Mouse (Mus musculus) embryonic facial prominence, embryonic 11.5 days (tissue): Measurements from ENCODE around the gene Lrr1. TPM values are rescaled to one million over a fixed set of nuclear protein-coding genes. Genes with fewer than 3 reads are reported as not detected.

ENCODE experiments used
- ATAC-seq: fragments of 200-750 bp; cut with Nextera tagmentation; replicated peaks from 2 replicates; pipeline ENCODE4 v1.8.0; 2017; ENCODE audit warnings: low read depth; ENCODE audit not compliant: insufficient number of reproducible peaks, low FRiP score, low TSS enrichment
- DNase-seq: peaks from one replicate; pipeline ENCODE4 v3.0.0-alpha.2; 2015; ENCODE audit warnings: low spot score
- H3K27ac ChIP-seq: fragments of 300-500 bp; sonication (generic); replicated peaks from 2 replicates; pipeline ENCODE4 v1.5.1; 2014; ENCODE audit warnings: mild to moderate bottlenecking, low read depth, low read length, control low read depth
- H3K27me3 ChIP-seq: fragments of 300-500 bp; sonication (generic); 2 replicates; pipeline ENCODE4 v1.6.1; 2014; ENCODE audit warnings: mild to moderate bottlenecking, low read length, moderate library complexity, mixed read lengths; ENCODE audit not compliant: control insufficient read depth, insufficient read depth
- H3K36me3 ChIP-seq: fragments of 300-500 bp; sonication (generic); replicated peaks from 2 replicates; pipeline ENCODE4 v1.6.1; 2014; ENCODE audit warnings: low read depth, mild to moderate bottlenecking, low read length, moderate library complexity, mixed read lengths; ENCODE audit not compliant: control insufficient read depth, insufficient read depth
- H3K4me1 ChIP-seq: fragments of 300-500 bp; sonication (generic); 2 replicates; pipeline ENCODE4 v1.6.1; 2014; ENCODE audit warnings: low read length, mixed read lengths; ENCODE audit not compliant: control insufficient read depth, insufficient read depth
- H3K4me2 ChIP-seq: fragments of 300-500 bp; sonication (generic); 2 replicates; pipeline ENCODE4 v1.6.1; 2014; ENCODE audit warnings: low read depth, mild to moderate bottlenecking, control low read depth, low read length, moderate library complexity
- H3K4me3 ChIP-seq: fragments of 300-500 bp; sonication (generic); 2 replicates; pipeline ENCODE4 v1.5.1; 2014; ENCODE audit warnings: low read depth, low read length, control low read depth
- H3K9ac ChIP-seq: fragments of 300-500 bp; sonication (generic); replicated peaks from 2 replicates; pipeline ENCODE4 v1.6.1; 2014; ENCODE audit warnings: mild to moderate bottlenecking, control low read depth, low read length
- H3K9me3 ChIP-seq: fragments of 300-500 bp; sonication (generic); replicated peaks from 2 replicates; pipeline ENCODE4 v1.6.1; 2016; ENCODE audit warnings: mild to moderate bottlenecking, low read length, inconsistent platforms, mixed read lengths; ENCODE audit not compliant: control insufficient read depth
- WGBS: fragments of 180-500 bp; shearing (Covaris S2); extraction: QIAGEN DNeasy Blood & Tissue Kit; methylation state at CpG from one replicate; pipeline ENCODE4 v1.1.7; 2014; 5-methylcytosine and 5-hydroxymethylcytosine counted together
- polyA plus RNA-seq: library from polyadenylated mRNA; unstranded; fragments of >200 nt; fragmentation: Nextera tagmentation; extraction: Ambion mirVana; gene quantifications from 2 replicates; pipeline ENCODE4 v1.2.1, GENCODE M21; 2014

The Lrr1 gene
- 26.4 and 33.6 TPM in 2 replicates for polyA plus RNA-seq

GRCm38 (mm10) chr12:69168461-69169106 is at the start of gene Lrr1:
Gene Lrr1 (plus strand): TSS chr12:69168814.
- DNase-seq (peak; percentile 83), ATAC-seq (peak; percentile 93)
- peak within 1 kb of the TSS; percentile 79 for H3K4me2 ChIP-seq
- no peaks in the 10 kb centered on the region for H3K36me3 ChIP-seq
- H3K27ac ChIP-seq, result peak within 1 kb of the TSS; percentile 36
- no peaks in the 10 kb centered on the region for H3K4me1 ChIP-seq
- no peaks in the 10 kb centered on the region for H3K27me3 ChIP-seq
- peak within 1 kb of the TSS; percentile 79 for H3K4me3 ChIP-seq
- WGBS, result under 1% methylated on average over 40 of the region's 40 CpGs
- no peaks in the 10 kb centered on the region for H3K9me3 ChIP-seq
- H3K9ac ChIP-seq, result peak within 1 kb of the TSS; percentile 71

GRCm38 (mm10) chr12:69119908-69120307 is 48.7 kb upstream of the Lrr1 start:
- Histone ChIP-seq H3K27ac (no peak overlapping the region), H3K4me3 (no peak overlapping the region), H3K36me3 (no peaks in the 10 kb centered on the region), H3K9me3 (no peaks in the 10 kb centered on the region), H3K4me1 (no peaks in the 10 kb centered on the region), H3K27me3 (no peaks in the 10 kb centered on the region), H3K9ac (no peak overlapping the region), H3K4me2 (no peak overlapping the region)
- ATAC-seq, result no peak
- WGBS, result 85% methylated on average over 6 of the region's 6 CpGs
- no peak for DNase-seq

GRCm38 (mm10) chr12:69122801-69123200 is 45.8 kb upstream of the Lrr1 start:
- no peak for ATAC-seq
- Histone ChIP-seq H3K4me1 (no peaks in the 10 kb centered on the region), H3K9me3 (no peaks in the 10 kb centered on the region), H3K27ac (no peak overlapping the region), H3K4me3 (no peak overlapping the region), H3K9ac (no peak overlapping the region), H3K36me3 (no peaks in the 10 kb centered on the region), H3K27me3 (no peaks in the 10 kb centered on the region), H3K4me2 (no peak overlapping the region)
- WGBS, result 85% methylated on average over 11 of the region's 11 CpGs
- DNase-seq, result no peak

- no peak overlapping the region for H3K27ac ChIP-seq
- H3K4me1 ChIP-seq, result no peaks in the 10 kb centered on the region
- no peak overlapping the region for H3K4me2 ChIP-seq
- H3K27me3 ChIP-seq, result no peaks in the 10 kb centered on the region
- no peak for DNase-seq
- H3K9ac ChIP-seq, result no peak overlapping the region
- no peak overlapping the region for H3K4me3 ChIP-seq
- 90% methylated on average over 5 of the region's 5 CpGs for WGBS
- no peaks in the 10 kb centered on the region for H3K9me3 ChIP-seq
- no peaks in the 10 kb centered on the region for H3K36me3 ChIP-seq
- no peak for ATAC-seq
Measured at GRCm38 (mm10) chr12:69125066-69125465, 43.5 kb upstream of the Lrr1 start.

- no peak overlapping the region for H3K4me3 ChIP-seq
- H3K4me2 ChIP-seq, result no peak overlapping the region
- no peaks in the 10 kb centered on the region for H3K4me1 ChIP-seq
- no peaks in the 10 kb centered on the region for H3K9me3 ChIP-seq
- H3K36me3 ChIP-seq, result no peaks in the 10 kb centered on the region
- DNase-seq, result no peak
- no peaks in the 10 kb centered on the region for H3K27me3 ChIP-seq
- no peak overlapping the region for H3K9ac ChIP-seq
- H3K27ac ChIP-seq, result no peak overlapping the region
- 90% methylated on average over 5 of the region's 5 CpGs for WGBS
- ATAC-seq, result no peak
Measured at GRCm38 (mm10) chr12:69127170-69127569, 41.4 kb upstream of the Lrr1 start.

- Histone ChIP-seq H3K4me3 (no peak overlapping the region), H3K4me2 (no peak overlapping the region), H3K9ac (no peak overlapping the region), H3K27me3 (no peaks in the 10 kb centered on the region), H3K36me3 (no peaks in the 10 kb centered on the region), H3K9me3 (no peaks in the 10 kb centered on the region), H3K4me1 (no peaks in the 10 kb centered on the region), H3K27ac (no peak overlapping the region)
- DNase-seq (no peak), ATAC-seq (no peak)
- 89% methylated on average over 3 of the region's 3 CpGs for WGBS
Measured at GRCm38 (mm10) chr12:69127626-69128025, 41.0 kb upstream of the Lrr1 start.

- ATAC-seq (no peak), DNase-seq (no peak)
- H3K27me3 ChIP-seq, result no peaks in the 10 kb centered on the region
- no peaks in the 10 kb centered on the region for H3K4me1 ChIP-seq
- no peaks in the 10 kb centered on the region for H3K9me3 ChIP-seq
- no peaks in the 10 kb centered on the region for H3K36me3 ChIP-seq
- no peak overlapping the region for H3K4me2 ChIP-seq
- 44% methylated on average over 18 of the region's 18 CpGs for WGBS
- no peak overlapping the region for H3K4me3 ChIP-seq
- H3K27ac ChIP-seq, result no peak overlapping the region
- H3K9ac ChIP-seq, result no peak overlapping the region
Measured at GRCm38 (mm10) chr12:69129634-69130310, 38.8 kb upstream of the Lrr1 start.

- 0 out of 2 replicates have a peak overlapping the region, but pooled peaks have one; percentile 1 for H3K4me2 ChIP-seq
- no peaks in the 10 kb centered on the region for H3K4me1 ChIP-seq
- H3K4me3 ChIP-seq, result no peak overlapping the region
- H3K9me3 ChIP-seq, result no peaks in the 10 kb centered on the region
- H3K27ac ChIP-seq, result no peak overlapping the region
- no peak overlapping the region for H3K9ac ChIP-seq
- H3K27me3 ChIP-seq, result no peaks in the 10 kb centered on the region
- WGBS, result 71% methylated on average over 12 of the region's 12 CpGs
- H3K36me3 ChIP-seq, result no peaks in the 10 kb centered on the region
- ATAC-seq (no peak), DNase-seq (no peak)
Measured at GRCm38 (mm10) chr12:69130486-69130885, 38.1 kb upstream of the Lrr1 start.
